Mouse (Mus musculus): Measurements from ENCODE around the gene Tecpr1.
A peak's percentile ranks its signal among the peaks of the same experiment; 100 is the strongest.

The Tecpr1 gene

DNA sequence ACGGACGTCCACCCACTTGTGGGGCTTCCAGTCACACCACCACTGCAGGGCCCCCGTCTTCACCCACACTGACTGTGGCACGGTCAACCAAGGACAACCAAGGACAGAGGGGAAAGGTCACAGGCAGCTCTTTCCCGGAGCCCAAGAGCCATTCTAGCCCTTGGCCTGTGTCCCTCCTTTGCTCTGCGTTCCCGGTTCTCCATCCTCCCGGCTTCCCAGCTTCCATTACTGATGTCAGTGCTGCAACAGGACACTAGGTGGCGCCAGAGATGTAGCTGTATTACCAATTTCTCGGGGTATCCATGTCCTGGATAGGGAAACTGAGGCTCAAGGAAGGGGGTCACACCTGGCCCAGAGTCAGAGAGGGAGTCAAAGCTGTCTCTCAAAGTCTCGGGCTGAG lies 15.9 kb downstream of the Tecpr1 start:
- Histone ChIP-seq H3K27me3 (ENCODE audit: control insufficient read depth, insufficient read depth, low read length, poor library complexity, severe bottlenecking) (no peaks in the 10 kb centered on the region), H3K36me3 (ENCODE audit: control insufficient read depth, insufficient read depth, low read length, poor library complexity, severe bottlenecking) (peaks cover 12% of the 10 kb centered on the region)
- peak; percentile 57 for DNase-seq (ENCODE audit: low read depth, low spot score)

DNA sequence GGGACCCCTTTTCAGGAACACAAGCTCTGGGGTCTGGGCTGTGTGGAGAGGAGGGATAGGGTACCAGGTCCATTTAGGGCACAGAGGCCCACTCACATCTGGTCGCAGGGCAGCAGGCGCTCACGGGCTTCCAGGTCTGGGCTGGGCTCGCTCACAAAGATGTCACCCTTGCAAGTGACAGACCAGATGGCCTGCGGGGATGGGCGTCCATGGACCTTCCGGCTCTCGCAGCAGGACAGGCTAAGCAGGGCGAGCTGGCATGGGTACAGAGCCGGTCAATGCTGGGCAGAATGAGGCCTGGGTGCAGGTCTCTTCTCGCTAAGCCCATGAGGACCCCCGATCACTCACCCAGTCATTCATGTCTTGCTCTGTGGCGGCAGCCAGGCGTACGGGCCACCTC lies 17.3 kb downstream of the Tecpr1 start:
- H3K36me3 ChIP-seq (ENCODE audit: control insufficient read depth, insufficient read depth, low read length, poor library complexity, severe bottlenecking): peaks cover 14% of the 10 kb centered on the region
- H3K27me3 ChIP-seq (ENCODE audit: control insufficient read depth, insufficient read depth, low read length, poor library complexity, severe bottlenecking): no peaks in the 10 kb centered on the region
- no peak for DNase-seq (ENCODE audit: low read depth, low spot score)

DNA sequence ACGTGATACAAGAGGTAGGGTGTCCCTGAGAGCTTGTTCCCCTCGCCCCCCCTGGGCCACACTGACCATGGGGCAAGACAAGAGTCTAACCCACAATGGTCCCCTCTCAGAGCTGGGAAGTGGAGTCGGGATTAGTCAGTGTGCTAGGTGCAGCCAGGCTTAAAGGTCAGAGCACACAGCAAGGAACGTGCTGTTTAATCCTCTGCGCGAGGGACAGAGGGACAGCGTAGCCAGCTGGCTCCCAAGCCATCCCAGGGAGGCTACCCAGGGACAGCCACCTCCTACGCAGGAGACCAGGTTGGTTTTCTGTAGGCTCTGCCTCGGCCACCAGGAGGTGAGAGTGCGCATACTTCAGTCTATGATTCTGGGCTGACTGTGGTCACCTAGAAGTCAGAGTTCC lies 18.5 kb downstream of the Tecpr1 start:
- peaks cover 14% of the 10 kb centered on the region for H3K36me3 ChIP-seq (ENCODE audit: control insufficient read depth, insufficient read depth, low read length, poor library complexity, severe bottlenecking)
- H3K27me3 ChIP-seq (ENCODE audit: control insufficient read depth, insufficient read depth, low read length, poor library complexity, severe bottlenecking): no peaks in the 10 kb centered on the region
- DNase-seq (ENCODE audit: low read depth, low spot score): no peak

DNA sequence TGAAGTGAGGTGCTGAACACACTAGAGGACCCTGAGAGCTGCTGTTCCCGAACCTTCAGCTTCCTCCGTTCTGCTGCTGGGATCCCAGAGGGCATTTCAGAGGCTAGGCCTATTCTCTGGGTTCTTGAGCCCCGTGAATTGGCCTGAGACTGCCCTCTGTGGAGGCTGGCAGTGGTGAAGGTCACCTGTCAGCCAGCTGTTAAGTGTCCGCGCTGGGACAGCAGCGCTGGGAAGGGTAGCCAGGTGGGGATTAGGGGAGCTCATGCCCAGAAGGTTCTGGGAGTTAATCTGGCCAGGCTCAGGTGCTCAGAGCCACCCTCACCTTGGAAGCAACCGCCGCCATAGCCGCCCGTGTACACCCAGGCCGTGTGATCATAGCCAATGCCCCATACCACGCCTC lies 19.1 kb downstream of the Tecpr1 start:
- H3K36me3 ChIP-seq (ENCODE audit: control insufficient read depth, insufficient read depth, low read length, poor library complexity, severe bottlenecking): peaks cover 14% of the 10 kb centered on the region
- no peak for DNase-seq (ENCODE audit: low read depth, low spot score)

DNA sequence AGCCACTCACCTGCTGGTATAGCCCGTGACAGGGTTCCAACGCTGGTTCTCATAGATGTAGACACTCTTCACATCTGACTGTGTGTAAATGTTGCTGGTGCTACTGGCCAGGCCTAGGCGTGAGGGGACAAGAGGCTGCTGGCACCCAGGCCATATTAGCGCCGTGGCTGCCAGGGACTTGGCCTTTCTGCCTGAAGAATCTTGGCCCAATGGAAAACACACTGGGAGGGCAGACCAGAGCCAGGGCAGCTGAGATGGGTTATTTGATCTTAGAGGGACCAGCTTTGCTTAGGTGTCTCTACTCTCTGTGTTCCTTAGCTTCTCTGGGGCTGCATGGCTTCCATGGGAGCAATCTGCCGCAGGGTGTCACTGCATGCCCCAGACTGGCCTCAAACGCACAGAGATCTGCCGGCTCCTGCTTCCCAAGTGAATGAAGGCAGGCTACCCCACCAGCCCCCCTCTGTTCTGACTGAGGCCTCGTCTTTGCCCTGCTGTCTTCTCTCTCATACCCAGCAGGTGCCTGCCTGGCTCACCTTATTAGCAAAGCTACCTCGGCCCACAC lies 19.9 kb downstream of the Tecpr1 start:
- Histone ChIP-seq H3K36me3 (ENCODE audit: control insufficient read depth, insufficient read depth, low read length, poor library complexity, severe bottlenecking) (peaks cover 14% of the 10 kb centered on the region), H3K27me3 (ENCODE audit: control insufficient read depth, insufficient read depth, low read length, poor library complexity, severe bottlenecking) (no peaks in the 10 kb centered on the region)
- no peak for DNase-seq (ENCODE audit: low read depth, low spot score)

More for the DNA sequence above, 19.1 kb downstream of the Tecpr1 start:
- no peaks in the 10 kb centered on the region for H3K27me3 ChIP-seq (ENCODE audit: control insufficient read depth, insufficient read depth, low read length, poor library complexity, severe bottlenecking)

DNA sequence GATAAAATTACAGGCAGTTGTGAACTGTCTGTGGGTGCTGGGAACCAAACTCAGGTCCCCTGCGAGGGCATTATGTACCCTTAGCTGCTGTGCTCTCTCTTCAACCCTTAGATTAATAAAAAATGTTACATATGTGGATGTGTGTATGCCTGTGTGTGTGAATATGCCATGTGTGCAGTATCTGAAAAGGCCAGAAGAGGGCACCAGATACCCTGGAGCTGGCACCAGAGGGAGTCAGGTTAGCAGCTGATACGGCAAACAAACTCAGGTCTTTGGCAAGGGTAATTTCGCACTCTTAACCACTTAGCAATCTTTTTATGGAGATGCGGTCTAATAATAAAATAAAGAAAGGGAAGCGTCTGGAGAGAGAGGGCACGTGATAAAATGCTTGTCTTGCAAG lies 21.0 kb downstream of the Tecpr1 start:
- no peaks in the 10 kb centered on the region for H3K27me3 ChIP-seq (ENCODE audit: control insufficient read depth, insufficient read depth, low read length, poor library complexity, severe bottlenecking)
- H3K36me3 ChIP-seq (ENCODE audit: control insufficient read depth, insufficient read depth, low read length, poor library complexity, severe bottlenecking): peaks cover 14% of the 10 kb centered on the region
- no peak for DNase-seq (ENCODE audit: low read depth, low spot score)

DNA sequence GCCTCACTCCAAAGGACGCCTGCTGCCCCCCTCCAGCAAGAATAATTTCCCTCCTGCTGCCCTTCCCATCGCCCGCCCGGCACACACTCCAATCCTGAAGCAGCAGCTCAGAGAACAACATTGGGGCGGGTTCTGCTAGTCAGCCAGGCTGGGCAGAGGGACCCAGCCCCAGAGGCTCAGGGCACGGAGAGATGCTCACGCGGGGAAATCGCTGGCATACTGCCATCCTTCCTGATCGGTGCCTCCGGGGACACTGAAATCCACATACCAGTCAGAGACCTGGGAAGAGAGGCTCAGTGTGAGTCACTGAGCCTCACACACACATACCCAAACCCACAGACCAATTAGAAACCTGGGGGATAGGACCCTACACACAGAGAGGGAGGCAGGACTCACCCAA lies 22.8 kb downstream of the Tecpr1 start:
- DNase-seq (ENCODE audit: low read depth, low spot score): no peak
- Histone ChIP-seq H3K36me3 (ENCODE audit: control insufficient read depth, insufficient read depth, low read length, poor library complexity, severe bottlenecking) (peaks cover 16% of the 10 kb centered on the region), H3K27me3 (ENCODE audit: control insufficient read depth, insufficient read depth, low read length, poor library complexity, severe bottlenecking) (no peaks in the 10 kb centered on the region)

DNA sequence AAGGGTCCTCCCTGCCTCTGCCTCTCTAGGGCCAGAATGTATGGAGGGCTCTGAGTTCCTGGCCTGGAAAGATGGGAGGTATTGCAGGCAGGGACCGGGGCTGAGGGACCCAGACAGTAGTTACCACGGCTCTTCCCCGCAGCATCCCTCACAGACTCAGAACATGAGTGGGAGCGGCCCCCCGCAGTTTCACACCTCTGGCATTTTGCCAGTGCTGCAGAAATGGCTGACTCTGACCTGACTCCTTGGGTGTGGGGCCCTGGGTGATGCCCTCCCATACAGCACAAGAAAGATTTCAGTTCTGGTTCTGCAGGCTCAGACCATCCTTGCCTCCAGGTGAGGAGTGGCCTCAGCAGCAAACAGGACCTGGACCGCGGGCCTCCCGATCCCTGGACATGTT lies 27.8 kb downstream of the Tecpr1 start:
- no peak for DNase-seq (ENCODE audit: low read depth, low spot score)
- no peaks in the 10 kb centered on the region for H3K27me3 ChIP-seq (ENCODE audit: control insufficient read depth, insufficient read depth, low read length, poor library complexity, severe bottlenecking)

DNA sequence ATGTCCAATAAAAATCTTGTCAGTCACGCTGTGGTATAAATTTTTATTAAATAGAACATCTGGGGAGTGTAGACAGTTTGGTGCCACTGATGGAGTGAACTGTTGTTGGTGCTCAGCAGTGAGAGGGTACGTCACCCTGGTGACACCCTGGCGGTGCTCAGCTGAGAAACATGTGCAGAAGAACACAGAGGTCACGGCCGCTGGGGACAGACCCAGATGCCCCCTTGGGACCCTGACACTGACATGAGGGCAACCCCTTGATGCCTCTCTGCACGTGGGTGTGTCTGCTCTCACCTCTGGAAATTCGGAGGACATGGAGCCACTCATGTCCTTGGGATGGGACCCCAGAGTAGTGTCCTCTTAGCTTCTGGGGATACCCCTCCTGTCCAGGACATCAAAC lies 29.0 kb downstream of the Tecpr1 start:
- H3K27me3 ChIP-seq (ENCODE audit: control insufficient read depth, insufficient read depth, low read length, poor library complexity, severe bottlenecking): no peaks in the 10 kb centered on the region
- DNase-seq (ENCODE audit: low read depth, low spot score): peak; percentile 76
- peaks cover 2% of the 10 kb centered on the region; the same call in 1 of the 2 replicates for H3K36me3 ChIP-seq (ENCODE audit: control insufficient read depth, insufficient read depth, low read length, poor library complexity, severe bottlenecking)

More for the DNA sequence above, 27.8 kb downstream of the Tecpr1 start:
- H3K36me3 ChIP-seq (ENCODE audit: control insufficient read depth, insufficient read depth, low read length, poor library complexity, severe bottlenecking): peaks cover 2% of the 10 kb centered on the region; the same call in 1 of the 2 replicates

DNA sequence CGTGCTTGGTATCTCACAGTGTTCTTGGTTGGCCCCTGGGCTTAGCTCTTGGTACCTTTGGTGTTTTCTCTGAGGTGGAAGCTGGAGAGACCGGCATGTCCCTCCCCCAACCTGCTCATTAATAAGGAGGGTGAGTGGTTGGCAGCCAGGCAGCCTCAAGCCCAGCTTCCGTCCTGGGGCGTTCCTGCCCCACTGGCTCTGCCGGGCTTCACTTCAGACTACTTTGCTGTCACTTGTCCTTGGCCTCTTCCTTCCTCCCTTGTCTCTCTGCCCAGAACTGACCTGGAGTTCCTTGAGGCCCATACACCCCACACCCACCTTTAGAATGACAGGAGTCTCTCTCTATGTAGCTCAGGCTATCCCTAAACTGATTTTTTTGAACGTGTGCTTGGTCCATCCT lies 30.7 kb downstream of the Tecpr1 start:
- peaks cover 2% of the 10 kb centered on the region; the same call in 1 of the 2 replicates for H3K36me3 ChIP-seq (ENCODE audit: control insufficient read depth, insufficient read depth, low read length, poor library complexity, severe bottlenecking)
- H3K27me3 ChIP-seq (ENCODE audit: control insufficient read depth, insufficient read depth, low read length, poor library complexity, severe bottlenecking): no peaks in the 10 kb centered on the region
- DNase-seq (ENCODE audit: low read depth, low spot score): no peak

DNA sequence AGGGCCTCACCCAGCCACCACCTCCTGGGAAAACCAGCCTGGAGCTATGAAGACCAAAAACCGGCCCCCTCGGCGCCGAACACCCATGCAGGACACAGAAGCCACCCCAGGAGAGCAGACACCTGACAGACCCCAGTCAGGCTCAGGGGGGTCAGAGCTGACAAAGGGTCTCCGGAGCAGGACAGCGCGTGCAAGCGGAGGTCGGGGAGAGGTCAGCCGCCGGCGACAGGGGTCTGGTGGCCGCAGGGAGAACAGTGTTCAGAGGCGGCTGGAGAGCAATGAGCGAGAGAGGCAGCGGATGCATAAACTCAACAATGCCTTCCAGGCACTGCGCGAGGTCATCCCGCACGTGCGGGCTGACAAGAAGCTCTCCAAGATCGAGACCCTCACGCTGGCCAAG lies 32.4 kb downstream of the Tecpr1 start:
- H3K36me3 ChIP-seq (ENCODE audit: control insufficient read depth, insufficient read depth, low read length, poor library complexity, severe bottlenecking): peaks cover 2% of the 10 kb centered on the region; the same call in 1 of the 2 replicates
- no peak for DNase-seq (ENCODE audit: low read depth, low spot score)
- H3K27me3 ChIP-seq (ENCODE audit: control insufficient read depth, insufficient read depth, low read length, poor library complexity, severe bottlenecking): no peaks in the 10 kb centered on the region

DNA sequence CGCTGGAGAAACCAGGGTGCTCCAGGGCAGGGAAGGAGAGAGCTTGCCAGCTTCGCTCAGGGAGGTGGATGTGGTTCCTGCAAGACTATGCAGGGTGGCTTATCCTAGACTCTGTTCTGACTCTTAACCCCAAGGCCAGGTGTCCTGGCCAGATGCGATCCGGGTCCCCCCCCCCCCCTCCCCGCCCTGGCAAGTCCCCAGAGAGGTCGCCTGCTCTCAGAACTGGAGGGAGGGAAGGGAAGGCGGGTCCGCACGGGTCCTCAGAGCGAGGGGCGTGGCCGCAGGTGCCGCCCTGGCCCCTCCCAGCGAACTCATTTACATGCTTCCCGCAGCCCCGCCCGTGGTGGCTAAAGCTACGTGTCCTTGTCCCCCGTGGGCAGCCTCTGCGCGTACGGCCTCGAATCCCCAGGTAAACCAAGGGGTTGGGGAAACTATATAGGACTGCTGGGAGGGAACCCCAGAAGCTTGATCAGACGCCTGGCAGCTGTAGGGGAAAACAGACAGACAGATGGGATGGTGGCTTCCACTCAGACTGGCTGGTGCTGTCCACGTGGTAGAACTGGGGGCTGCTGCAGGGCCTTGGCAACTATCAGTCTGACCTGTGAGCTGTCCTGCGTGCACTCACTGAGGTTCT lies 33.3 kb downstream of the Tecpr1 start, which contains the start of gene Bhlha15:
Bhlha15 (plus strand) TSS at position 337 of the 634 bp plus-strand sequence.
- DNase-seq (ENCODE audit: low read depth, low spot score): peak; percentile 80
- Histone ChIP-seq H3K36me3 (ENCODE audit: control insufficient read depth, insufficient read depth, low read length, poor library complexity, severe bottlenecking) (no peaks in the 10 kb centered on the region), H3K27me3 (ENCODE audit: control insufficient read depth, insufficient read depth, low read length, poor library complexity, severe bottlenecking) (no peaks in the 10 kb centered on the region)

DNA sequence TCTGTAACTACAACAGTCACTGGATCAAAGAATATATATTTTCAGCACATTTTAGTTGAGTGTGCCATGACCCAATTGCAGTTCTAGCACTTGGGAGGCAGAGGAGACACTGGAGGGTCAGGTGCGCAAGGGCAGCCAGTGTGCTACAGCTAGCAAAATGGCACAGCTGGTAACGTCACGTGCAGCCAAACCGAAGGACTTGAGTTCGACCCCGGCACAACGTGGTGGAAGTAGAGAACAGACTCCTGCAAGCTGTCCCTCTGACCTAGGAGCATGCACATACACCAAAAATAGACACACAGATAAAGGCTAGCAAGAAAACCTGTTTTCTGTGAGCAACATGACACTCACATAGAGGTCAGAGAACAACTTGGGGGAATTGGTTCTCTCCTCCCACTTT lies 34.1 kb downstream of the Tecpr1 start:
- H3K27me3 ChIP-seq (ENCODE audit: control insufficient read depth, insufficient read depth, low read length, poor library complexity, severe bottlenecking): no peaks in the 10 kb centered on the region
- no peaks in the 10 kb centered on the region for H3K36me3 ChIP-seq (ENCODE audit: control insufficient read depth, insufficient read depth, low read length, poor library complexity, severe bottlenecking)
- DNase-seq (ENCODE audit: low read depth, low spot score): no peak

DNA sequence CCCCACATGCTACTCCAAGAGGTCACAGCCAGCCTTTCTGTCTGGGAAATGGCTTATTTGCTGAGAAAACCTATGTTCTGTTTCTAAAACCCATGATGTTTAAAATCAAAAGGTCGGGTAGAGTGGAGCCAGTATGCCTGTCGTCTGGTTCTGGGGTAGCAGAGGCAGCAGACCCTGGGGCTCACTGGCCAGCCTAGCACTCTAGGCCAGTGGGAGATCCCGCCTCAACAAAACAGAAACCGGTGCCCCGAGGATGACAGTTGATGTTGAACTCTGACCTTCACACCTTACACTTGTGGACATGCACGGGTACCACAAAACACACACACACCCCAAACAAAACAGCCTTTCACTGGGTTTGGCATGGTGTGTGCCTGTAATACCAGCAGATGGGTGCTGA lies 35.0 kb downstream of the Tecpr1 start:
- H3K27me3 ChIP-seq (ENCODE audit: control insufficient read depth, insufficient read depth, low read length, poor library complexity, severe bottlenecking): no peaks in the 10 kb centered on the region
- H3K36me3 ChIP-seq (ENCODE audit: control insufficient read depth, insufficient read depth, low read length, poor library complexity, severe bottlenecking): no peaks in the 10 kb centered on the region
- DNase-seq (ENCODE audit: low read depth, low spot score): no peak

DNA sequence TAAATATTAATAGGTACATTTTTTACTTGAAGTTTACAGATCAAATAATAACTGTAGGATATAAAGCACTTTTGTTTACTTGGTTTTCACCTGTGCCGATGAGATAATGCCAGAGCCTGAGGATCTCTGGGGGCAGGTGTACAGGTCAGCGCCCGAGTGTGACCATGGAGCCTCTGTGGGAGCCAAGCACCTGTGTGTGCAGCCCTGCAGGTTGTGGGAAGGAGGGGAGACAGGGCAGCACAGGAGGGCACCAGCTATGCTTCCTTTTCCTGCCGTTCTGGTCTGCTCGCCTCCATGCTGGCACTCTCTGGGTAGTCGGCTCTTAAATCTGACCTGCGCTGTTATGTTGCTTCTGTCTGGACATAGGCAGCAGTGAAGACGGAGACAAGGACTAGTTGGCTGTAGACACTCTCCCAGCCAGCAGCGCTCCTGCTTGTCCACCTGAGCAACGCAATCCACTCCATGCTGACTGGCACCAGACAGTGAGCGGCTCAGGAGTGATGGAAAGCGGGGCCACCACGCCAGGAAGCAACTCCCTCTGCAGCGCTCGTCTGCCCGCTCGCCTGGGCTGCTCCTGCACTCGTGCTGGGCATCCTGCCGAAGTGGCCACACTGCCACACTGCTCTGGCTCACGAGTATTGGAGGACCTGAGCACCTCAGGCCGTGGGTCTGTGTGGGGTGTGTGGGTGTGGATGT lies 38.9 kb downstream of the Tecpr1 start:
- peak; percentile 31 for DNase-seq (ENCODE audit: low read depth, low spot score)
- no peaks in the 10 kb centered on the region for H3K27me3 ChIP-seq (ENCODE audit: control insufficient read depth, insufficient read depth, low read length, poor library complexity, severe bottlenecking)
- no peaks in the 10 kb centered on the region; the same call in 1 of the 2 replicates for H3K36me3 ChIP-seq (ENCODE audit: control insufficient read depth, insufficient read depth, low read length, poor library complexity, severe bottlenecking)

All from splenic B cell, adult 2 months (primary cell).